Mouse (Mus musculus): ENCODE data around the gene Treml4.

DNA sequence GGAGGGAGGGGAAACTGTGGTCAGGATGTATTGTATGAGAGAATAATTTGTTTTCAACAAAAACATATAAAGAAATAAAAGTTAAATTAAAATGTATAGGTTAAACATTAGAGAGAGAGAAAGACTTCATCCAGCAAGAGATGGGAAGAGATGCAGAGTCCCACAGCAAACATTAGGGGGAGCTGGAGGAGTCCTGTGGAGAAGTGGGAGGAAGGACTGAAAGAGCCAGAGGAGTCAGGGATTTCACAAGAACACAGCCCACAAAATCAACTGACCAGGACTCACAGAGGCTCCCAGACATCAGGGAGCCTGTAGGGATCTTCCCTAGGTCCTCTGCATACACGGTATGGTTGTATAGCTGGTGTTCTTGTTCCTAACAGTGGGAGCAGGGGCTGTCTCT, 22.7 kb downstream of the Treml4 start:
- no peak for TF ChIP-seq POLR2A (IDR thresholded peaks at IDR 0.05; ENCODE audit: extremely low read depth, insufficient read depth, low read length)
- peak; percentile 35; the same call in 1 of the 2 replicates for TF ChIP-seq CTCF (IDR thresholded peaks at IDR 0.05; ENCODE audit: extremely low read depth, insufficient read depth, low read length)

All from cortical plate, adult 2 months (tissue).